Mouse (Mus musculus): ENCODE measurements around the gene Ces3a.
"Not testable (repeated sequence)": the region's sequence is repeated elsewhere in the genome, so short reads cannot be mapped to it uniquely, and the experiment has no call there.

Gene Ces3a

DNA sequence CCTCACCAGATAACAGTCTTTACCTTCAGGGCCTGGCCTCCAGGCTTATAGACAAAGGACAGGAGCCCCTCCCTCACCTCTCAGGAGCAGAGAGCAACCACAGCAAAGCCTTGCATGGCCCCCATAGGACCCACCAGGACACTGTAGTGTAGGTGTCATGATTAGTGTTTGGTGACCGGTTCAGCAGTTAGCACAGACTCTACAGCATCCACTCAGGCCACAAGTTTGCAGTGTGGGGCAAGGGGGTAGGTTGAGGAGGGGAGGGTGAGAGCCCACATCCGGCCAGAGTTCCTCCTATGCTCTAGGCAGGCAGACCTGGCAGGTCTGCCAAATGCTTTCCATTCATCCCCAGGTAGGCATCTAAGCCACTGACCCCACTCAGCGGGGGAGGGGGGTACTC, 45.6 kb downstream of the Ces3a start:
- DNase-seq (ENCODE audit: low spot score): no peak

DNA sequence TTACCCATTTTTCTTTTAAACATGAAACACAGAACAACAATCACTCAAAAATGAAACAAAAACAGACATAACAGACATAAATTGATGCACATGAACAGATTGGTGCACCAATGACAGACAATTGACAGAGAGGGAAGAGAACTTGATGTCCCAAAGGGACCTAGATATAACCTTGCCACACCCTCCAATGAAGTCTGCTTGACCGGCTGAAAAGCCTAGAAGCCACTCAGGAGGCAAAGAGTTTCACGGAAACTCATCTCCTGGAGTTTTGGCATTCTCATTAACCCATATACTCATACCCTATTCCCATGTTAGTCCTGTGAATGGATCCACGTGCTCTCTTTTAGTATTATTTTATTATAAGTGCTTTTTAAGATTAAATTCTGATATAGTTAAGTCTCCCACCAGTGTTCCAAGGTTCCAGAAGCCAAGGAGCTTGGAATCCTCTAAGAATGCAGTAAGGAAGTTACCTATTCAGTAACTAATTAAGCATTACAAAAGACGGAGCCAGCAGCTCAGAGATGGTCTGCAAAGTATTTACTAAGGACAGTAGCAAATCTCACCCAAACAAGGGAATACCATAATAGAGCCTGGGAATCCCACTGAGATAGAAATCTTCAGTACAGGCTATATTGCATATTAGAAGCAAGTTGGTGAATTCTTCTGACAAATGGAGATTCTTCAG, 53.8 kb downstream of the Ces3a start:
- not testable (repeated sequence) for DNase-seq (ENCODE audit: low spot score)

DNA sequence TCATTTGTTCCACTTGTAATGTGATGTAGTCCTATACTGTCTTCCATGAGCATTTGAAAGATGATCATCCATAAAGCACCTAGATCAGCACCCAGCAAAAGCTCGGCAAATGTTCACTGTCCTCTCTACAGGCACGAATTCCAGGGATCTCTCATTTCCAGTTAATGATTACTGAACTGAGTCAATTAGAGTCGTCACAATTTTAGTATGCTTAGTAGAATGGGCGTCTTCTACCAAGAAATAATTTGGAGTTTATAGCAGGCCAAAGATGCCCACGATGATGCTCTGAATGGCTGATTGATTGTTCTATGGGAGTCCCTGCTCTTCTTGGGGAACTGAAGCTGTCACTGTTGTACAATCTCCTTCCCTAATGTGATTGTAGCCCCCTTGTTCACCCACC, 55.3 kb downstream of the Ces3a start:
- not testable (repeated sequence) for DNase-seq (ENCODE audit: low spot score)

DNA sequence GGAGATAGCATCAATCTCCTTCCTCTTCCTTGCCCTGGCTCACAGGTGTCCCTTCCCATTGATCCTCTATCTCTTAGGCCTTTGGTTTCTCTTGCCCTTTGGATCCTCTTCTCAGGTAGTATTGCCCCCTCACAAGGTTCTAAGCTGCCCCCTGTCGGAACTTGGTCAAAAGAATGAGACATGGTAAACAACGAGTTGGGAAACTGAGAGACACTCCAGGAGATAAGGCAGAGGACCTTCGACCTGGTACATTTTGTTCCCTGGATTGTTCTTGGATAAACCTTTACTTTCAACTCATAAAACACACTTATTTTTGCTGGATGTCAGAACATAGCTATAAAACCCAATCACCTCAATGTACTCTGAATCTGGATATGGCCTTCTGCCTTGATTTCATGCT, 55.8 kb downstream of the Ces3a start:
- no peak for DNase-seq (ENCODE audit: low spot score)
